Mouse (Mus musculus) lung, adult 10 weeks (tissue): ENCODE data around the gene Gm5941. TPM values are rescaled to one million over a fixed set of nuclear protein-coding genes. Genes with fewer than 3 reads are reported as not detected.

Source experiments
- polyA plus RNA-seq: library from polyadenylated mRNA; stranded (reverse); fragments of 350-450 nt; fragmentation: Illumina TruSeq; extraction: RNeasy Lipid Tissue Mini Kit (QIAGEN cat#74804); gene quantifications from one replicate; pipeline ENCODE4 v1.2.3, GENCODE M21; 2014; ENCODE audit warnings: low read depth, low replicate concordance; ENCODE audit not compliant: insufficient read depth

Gm5941 gene
- polyA plus RNA-seq, result not detected

GRCm38 (mm10) chrX:92489649-92490048, at the start of gene Gm5941:
Gene Gm5941, plus strand, starts transcription at chrX:92489949.

Other genes with a start within 250 kb of the Gm5941 start
- gene Mageb18, start 109.6 kb downstream of the Gm5941 start, polyA plus RNA-seq, result not detected